Mouse (Mus musculus) intestine, postnatal 0 days (tissue): ENCODE data around the gene Snrnp25. TPM values are rescaled to one million over a fixed set of nuclear protein-coding genes. Genes with fewer than 3 reads are reported as not detected.

Experiments
- ATAC-seq: fragments of 200-750 bp; cut with Nextera tagmentation; 2 replicates; pipeline ENCODE4 v1.8.0; 2017; ENCODE audit warnings: mild to moderate bottlenecking, moderate TSS enrichment, moderate library complexity
- H3K27ac ChIP-seq: fragments of 300-500 bp; sonication (generic); 2 replicates; pipeline ENCODE4 v1.5.1; 2014; ENCODE audit warnings: mild to moderate bottlenecking, low read depth, low read length, moderate library complexity
- H3K27me3 ChIP-seq: fragments of 300-500 bp; sonication (generic); replicated peaks from 2 replicates; pipeline ENCODE4 v1.6.1; 2014; ENCODE audit warnings: low read length, mixed read lengths; ENCODE audit not compliant: control insufficient read depth, insufficient read depth
- H3K36me3 ChIP-seq: fragments of 300-500 bp; sonication (generic); 2 replicates; pipeline ENCODE4 v1.6.1; 2014; ENCODE audit warnings: mild to moderate bottlenecking, moderate library complexity; ENCODE audit not compliant: control insufficient read depth, insufficient read depth
- H3K4me1 ChIP-seq: fragments of 300-500 bp; sonication (generic); replicated peaks from 2 replicates; pipeline ENCODE4 v1.6.1; 2014; ENCODE audit warnings: antibody characterized with exemption, low read length, mixed read lengths; ENCODE audit not compliant: control insufficient read depth, insufficient read depth
- H3K4me2 ChIP-seq: fragments of 300-500 bp; sonication (generic); replicated peaks from 2 replicates; pipeline ENCODE4 v1.6.1; 2014; ENCODE audit warnings: low read depth, mild to moderate bottlenecking, moderate library complexity
- H3K4me3 ChIP-seq: fragments of 300-500 bp; sonication (generic); 2 replicates; pipeline ENCODE4 v1.5.1; 2014; ENCODE audit warnings: low read depth, low read length
- H3K9ac ChIP-seq: fragments of 300-500 bp; sonication (generic); 2 replicates; pipeline ENCODE4 v1.6.1; 2014; ENCODE audit warnings: mild to moderate bottlenecking, low read depth, low read length
- H3K9me3 ChIP-seq: fragments of 300-500 bp; sonication (generic); 2 replicates; pipeline ENCODE4 v1.6.1; 2016; ENCODE audit warnings: mixed run types; ENCODE audit not compliant: control insufficient read depth
- CTCF ChIP-seq: sonication (generic); IDR thresholded peaks from 2 replicates; pipeline ENCODE4 v1.5.1; 2016; ENCODE audit warnings: low read depth, mild to moderate bottlenecking, control low read depth, antibody characterized with exemption, moderate library complexity
- WGBS: fragments of 180-500 bp; shearing (Covaris S2); extraction: QIAGEN DNeasy Blood & Tissue Kit; methylation state at CpG from one replicate; pipeline ENCODE4 v1.1.7; 2014; 5-methylcytosine and 5-hydroxymethylcytosine counted together
- polyA plus RNA-seq: library from polyadenylated mRNA; unstranded; fragments of >200 nt; fragmentation: Nextera tagmentation; extraction: Ambion mirVana; gene quantifications from 2 replicates; pipeline ENCODE4 v1.2.1, GENCODE M21; 2015

The Snrnp25 gene
- polyA plus RNA-seq, 1 experiment from 2014 or later: 28.0 TPM

DNA sequence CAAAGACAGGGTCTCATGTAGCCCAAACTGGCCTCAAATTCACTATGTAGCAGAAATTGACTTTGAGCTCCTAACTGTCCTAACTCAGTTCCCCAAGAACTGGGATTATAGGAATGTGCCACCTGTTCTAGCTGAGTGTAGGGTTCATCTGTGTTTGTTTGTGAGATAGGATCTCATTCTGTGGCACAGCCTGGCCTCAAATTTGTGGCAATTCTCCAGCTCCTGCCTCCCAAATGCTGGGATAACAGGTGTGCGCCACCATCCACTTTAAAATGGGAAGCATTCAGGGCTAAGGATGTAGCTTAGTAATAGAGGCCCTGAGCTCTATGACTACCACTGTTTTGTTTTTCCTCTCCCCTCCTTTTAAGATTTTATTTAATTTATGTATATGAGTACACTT, 47.9 kb downstream of the Snrnp25 start:
- no peak overlapping the region for H3K4me3 ChIP-seq
- H3K27ac ChIP-seq: no peak overlapping the region
- H3K9me3 ChIP-seq: no peaks in the 10 kb centered on the region
- WGBS: 100% methylated on average over 1 of the region's 1 CpGs
- no peak for ATAC-seq
- no peaks in the 10 kb centered on the region for H3K4me1 ChIP-seq
- H3K4me2 ChIP-seq: no peak overlapping the region
- H3K27me3 ChIP-seq: no peaks in the 10 kb centered on the region
- H3K36me3 ChIP-seq: peaks cover 46% of the 10 kb centered on the region
- TF ChIP-seq CTCF: no peak
- H3K9ac ChIP-seq: no peak overlapping the region

DNA sequence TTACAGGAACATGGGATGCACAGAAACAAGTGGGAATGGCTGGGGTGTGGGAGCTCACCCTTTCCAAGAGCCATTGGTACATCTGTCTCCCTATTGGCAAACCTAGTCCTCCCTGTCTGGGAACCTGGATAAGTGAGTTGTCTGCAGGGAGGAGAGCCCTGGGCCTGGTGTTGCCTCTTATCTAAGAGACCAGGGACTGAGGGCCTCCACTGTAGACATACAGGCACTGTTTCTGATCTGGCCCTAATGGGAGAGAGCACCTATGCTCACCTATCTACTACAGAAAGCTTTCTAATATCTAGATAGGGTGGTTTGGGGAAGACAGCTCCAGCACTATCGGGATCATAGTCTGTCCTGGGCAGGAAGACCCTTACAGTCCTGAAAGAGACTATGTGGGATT, 50.9 kb downstream of the Snrnp25 start:
- H3K27ac ChIP-seq: no peak overlapping the region
- no peak overlapping the region for H3K4me3 ChIP-seq
- ATAC-seq: no peak
- H3K36me3 ChIP-seq: peaks cover 34% of the 10 kb centered on the region
- no peak overlapping the region for H3K9ac ChIP-seq
- WGBS: 97% methylated on average over 1 of the region's 1 CpGs
- H3K4me2 ChIP-seq: no peak overlapping the region
- no peaks in the 10 kb centered on the region for H3K4me1 ChIP-seq
- H3K27me3 ChIP-seq: no peaks in the 10 kb centered on the region
- H3K9me3 ChIP-seq: no peaks in the 10 kb centered on the region
- no peak for TF ChIP-seq CTCF

DNA sequence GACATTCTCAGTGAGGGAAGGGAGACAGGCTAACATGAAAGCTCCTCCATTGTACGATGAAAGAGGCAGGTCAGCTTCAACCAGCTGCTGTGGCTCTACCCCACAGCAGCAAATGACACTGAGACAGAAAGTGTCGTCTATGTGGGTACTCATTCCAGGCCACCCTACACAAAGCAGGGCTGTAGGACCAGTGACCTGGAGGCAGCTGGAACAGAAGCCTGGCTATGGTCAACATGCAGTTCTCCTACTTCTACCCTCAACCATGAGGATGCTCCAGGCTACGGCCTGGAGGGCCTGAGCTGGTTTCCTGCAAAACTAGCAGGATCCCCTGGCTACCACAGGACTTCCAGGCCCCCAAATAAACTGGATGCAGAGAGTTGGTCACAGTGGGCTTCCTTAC, 51.4 kb downstream of the Snrnp25 start:
- no peak overlapping the region for H3K9ac ChIP-seq
- H3K4me3 ChIP-seq: no peak overlapping the region
- H3K4me2 ChIP-seq: no peak overlapping the region
- H3K27ac ChIP-seq: no peak overlapping the region
- WGBS: 92% methylated on average over 3 of the region's 3 CpGs
- TF ChIP-seq CTCF: no peak
- no peaks in the 10 kb centered on the region for H3K9me3 ChIP-seq
- no peaks in the 10 kb centered on the region for H3K27me3 ChIP-seq
- no peak for ATAC-seq
- H3K36me3 ChIP-seq: peaks cover 36% of the 10 kb centered on the region
- no peaks in the 10 kb centered on the region for H3K4me1 ChIP-seq

Other genes with a start within 250 kb of the Snrnp25 start
- gene 4930524B15Rik, start 239.8 kb upstream of the Snrnp25 start, polyA plus RNA-seq: 0.14 and 0.26 TPM in 2 replicates
- 9.3 and 10.1 TPM in 2 replicates for gene Nsg2, start 205.0 kb upstream of the Snrnp25 start, polyA plus RNA-seq
- not detected in 2 replicates for gene Il9r, start 5.1 kb upstream of the Snrnp25 start, polyA plus RNA-seq
- 20.7 and 26.1 TPM in 2 replicates for gene Rhbdf1, start 16.9 kb downstream of the Snrnp25 start, polyA plus RNA-seq
- 19.2 and 20.9 TPM in 2 replicates for gene Mpg, start 21.1 kb downstream of the Snrnp25 start, polyA plus RNA-seq
- gene Nprl3, start 62.3 kb downstream of the Snrnp25 start, polyA plus RNA-seq: 19.8 and 20.7 TPM in 2 replicates
- 0.23 TPM in 1 of 2 replicates, not detected in the other for gene Hba-x, start 71.0 kb downstream of the Snrnp25 start, polyA plus RNA-seq
- 405 and 624 TPM in 2 replicates for gene Hba-a1, start 78.1 kb downstream of the Snrnp25 start, polyA plus RNA-seq
- gene Hbq1b, start 81.5 kb downstream of the Snrnp25 start, polyA plus RNA-seq: not detected in 2 replicates
- 860 and 1,295 TPM in 2 replicates for gene Hba-a2, start 91.1 kb downstream of the Snrnp25 start, polyA plus RNA-seq
- 0.21 TPM in 1 of 2 replicates, not detected in the other for gene Hbq1a, start 94.7 kb downstream of the Snrnp25 start, polyA plus RNA-seq
- 3.2 TPM in 2 replicates for gene Sh3pxd2b, start 142.4 kb downstream of the Snrnp25 start, polyA plus RNA-seq
- 7.1 and 7.9 TPM in 2 replicates for gene Ubtd2, start 250.0 kb downstream of the Snrnp25 start, polyA plus RNA-seq